Mouse (Mus musculus) stomach, postnatal 0 days (tissue): ENCODE data around the gene Morn4.

Source experiments
- CTCF ChIP-seq: IDR thresholded peaks from 2 replicates; pipeline ENCODE4 v1.5.1; 2016; ENCODE audit warnings: antibody characterized with exemption, low read depth, mild to moderate bottlenecking, moderate library complexity
- EP300 ChIP-seq: optimal IDR thresholded peaks from 2 replicates; pipeline ENCODE3; 2016; ENCODE audit warnings: antibody characterized with exemption

GRCm38 (mm10) chr19:42128787-42129508, 42.8 kb upstream of the Morn4 start, which contains the start of gene Avpi1:
- TF ChIP-seq EP300 (peak; percentile 52), CTCF (no peak)
